Mouse (Mus musculus): ENCODE data around the gene Hoxb5.

The Hoxb5 gene

GRCm38 (mm10) chr11:96286739-96287385 lies 16.3 kb upstream of the Hoxb5 start:
- in situ Hi-C loops (cut with MboI, MseI): loop anchor here in 1 of 2 experiments (10.0 kb wide), 1 partner anchor 578 kb away; no protein-coding TSS in a partner anchor

DNA sequence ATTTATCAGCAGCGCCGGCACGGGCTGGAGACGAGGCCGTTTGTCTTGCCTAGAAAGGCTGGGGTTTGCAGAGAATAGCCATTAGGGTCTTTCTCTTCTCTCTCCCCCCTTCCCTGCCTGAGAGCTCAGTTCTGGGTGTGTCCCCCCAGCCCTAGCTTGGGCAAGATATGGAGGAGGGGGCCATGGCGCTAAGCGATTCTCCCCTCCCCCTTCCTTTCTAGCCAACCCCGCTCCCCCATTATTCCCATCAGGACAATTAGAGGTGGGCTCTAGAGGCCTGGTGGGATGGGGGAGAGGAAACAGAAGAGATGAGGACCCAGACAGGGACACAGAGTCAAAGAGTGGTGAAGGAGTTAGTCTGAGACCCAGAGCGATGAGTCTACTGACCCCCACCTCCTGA lies 15.7 kb upstream of the Hoxb5 start:
- in situ Hi-C loops (cut with MboI, MseI): loop anchor here in 1 of 2 experiments (10.0 kb wide), 1 partner anchor 577 kb away; no protein-coding TSS in a partner anchor

- in situ Hi-C loops (cut with MboI, MseI): loop anchor here in 1 of 2 experiments (10.0 kb wide), 1 partner anchor 576 kb away; no protein-coding TSS in a partner anchor
Measured at GRCm38 (mm10) chr11:96288455-96289221, 14.5 kb upstream of the Hoxb5 start.

DNA sequence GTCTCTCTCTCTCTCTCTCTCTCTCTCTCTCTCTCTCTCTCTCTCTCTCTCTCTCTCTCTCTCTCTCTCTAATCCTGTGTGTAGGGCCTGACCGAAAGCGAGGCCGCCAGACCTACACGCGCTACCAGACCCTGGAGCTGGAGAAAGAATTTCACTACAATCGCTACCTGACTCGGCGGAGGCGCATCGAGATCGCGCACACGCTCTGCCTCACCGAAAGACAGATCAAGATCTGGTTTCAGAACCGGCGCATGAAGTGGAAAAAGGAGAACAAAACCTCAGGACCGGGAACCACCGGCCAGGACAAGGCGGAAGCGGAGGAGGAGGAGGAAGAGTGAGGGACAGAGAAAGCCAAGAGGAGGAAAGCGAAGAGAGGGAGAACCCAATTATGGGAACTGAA lies 13.8 kb upstream of the Hoxb5 start:
- in situ Hi-C loops (cut with MboI, MseI): loop anchor here in 1 of 2 experiments (10.0 kb wide), 1 partner anchor 576 kb away; no protein-coding TSS in a partner anchor

GRCm38 (mm10) chr11:96289837-96290236 lies 13.3 kb upstream of the Hoxb5 start:
- in situ Hi-C loops (cut with MboI, MseI): loop anchor here in 1 of 2 experiments (10.0 kb wide), 1 partner anchor 575 kb away; no protein-coding TSS in a partner anchor

DNA sequence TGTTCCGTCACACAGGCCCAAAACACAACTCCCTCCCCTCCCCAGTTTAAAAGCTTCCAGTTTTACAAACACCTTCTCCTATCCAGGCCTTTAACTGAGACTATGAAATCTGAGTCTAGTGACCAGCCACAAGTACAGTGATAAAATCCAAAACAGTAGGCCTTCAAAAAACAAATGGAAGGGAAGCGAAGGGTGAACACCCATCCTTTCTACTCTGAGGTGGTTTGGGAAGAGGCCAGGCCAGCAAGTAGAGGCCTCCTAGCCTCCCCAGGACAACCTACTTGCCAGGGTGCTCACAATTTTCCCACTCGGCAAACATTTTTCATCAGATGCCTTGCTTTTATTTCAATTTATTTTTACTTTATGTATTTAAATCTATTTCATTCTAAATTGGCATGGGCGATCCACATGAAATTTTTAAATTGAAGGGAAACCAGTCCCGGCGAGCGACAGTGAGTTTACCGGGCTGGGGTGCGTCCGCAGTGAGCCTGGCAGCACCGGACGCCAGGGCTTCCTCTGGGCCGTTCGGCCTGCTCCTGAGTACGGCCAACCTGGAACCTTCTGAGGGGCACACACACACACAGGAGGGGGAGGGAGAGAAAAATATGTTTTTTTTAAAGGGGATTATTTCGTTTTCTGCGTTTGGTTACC lies 12.3 kb upstream of the Hoxb5 start:
- in situ Hi-C loops (cut with MboI, MseI): no loop called here

GRCm38 (mm10) chr11:96291681-96292564 lies 11.2 kb upstream of the Hoxb5 start, which contains the start of gene Hoxb6:
TSS of gene Hoxb6 (plus strand) at chr11:96292476.
- in situ Hi-C loops (cut with MboI, MseI): no loop called here

DNA sequence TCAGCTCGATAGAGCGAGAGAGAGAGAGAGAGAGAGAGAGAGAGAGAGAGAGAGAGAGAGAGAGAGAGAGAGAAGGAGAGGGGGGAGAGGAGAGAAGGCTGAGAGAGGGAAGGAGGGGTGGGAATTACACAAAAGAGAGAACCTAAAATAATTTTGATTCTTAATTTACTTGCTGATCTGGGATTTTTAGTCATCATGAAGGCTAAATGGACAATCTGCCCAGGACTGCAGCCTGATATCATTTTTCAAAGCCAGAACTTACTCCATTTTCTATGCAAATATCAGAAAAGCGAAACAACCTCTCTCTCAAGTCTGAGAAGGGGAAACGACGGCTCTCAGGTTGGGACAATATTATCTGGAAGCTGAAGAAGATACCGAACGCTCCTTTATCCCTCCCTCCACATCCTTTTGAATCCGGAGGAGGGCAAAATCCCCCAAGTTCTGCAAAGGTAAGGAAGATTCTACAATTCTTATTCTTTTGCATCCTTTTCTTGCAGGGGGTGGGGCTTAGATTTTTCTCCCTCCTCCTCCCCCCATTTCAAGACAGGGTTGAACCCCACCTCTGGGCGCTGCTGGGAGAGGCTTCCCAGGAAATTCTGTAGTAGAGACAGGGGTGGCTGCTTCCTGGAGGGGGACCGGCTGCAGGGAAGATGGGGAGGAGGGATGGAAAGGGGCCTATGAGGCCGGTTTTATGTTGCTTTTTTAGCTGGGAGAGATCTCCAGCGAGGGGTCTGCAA lies 10.4 kb upstream of the Hoxb5 start:
- in situ Hi-C loops (cut with MboI, MseI): no loop called here

DNA sequence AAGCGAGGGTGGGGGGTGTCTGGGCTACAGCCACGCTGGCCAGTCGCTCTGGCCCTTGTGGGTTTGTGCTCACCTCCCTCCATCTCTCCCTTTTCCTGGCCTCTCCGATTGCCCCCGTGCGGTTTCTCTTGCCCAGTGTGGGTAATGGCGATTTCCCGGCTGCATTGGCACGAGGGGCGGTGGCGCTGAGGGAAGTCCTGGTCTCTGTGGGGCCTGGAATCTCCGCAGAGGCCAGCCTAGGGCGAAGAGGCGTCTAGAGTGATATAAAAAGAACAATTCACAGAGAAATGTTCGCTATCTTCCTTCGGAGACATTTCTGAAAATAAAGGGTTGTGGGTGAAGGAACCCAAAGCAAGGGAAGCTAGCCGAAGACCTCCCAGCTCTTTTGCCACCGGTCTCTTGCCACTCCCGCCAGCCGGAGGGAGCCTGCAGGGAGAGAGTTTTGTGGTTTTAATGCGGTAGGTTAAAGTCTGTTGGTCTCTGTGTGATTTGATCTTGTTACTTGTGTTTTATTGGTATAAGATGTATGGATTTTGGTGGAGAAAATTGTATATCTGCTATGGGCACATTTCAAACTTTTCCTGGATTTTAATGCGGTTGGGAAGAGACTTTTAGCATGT lies 9.7 kb upstream of the Hoxb5 start:
- in situ Hi-C loops (cut with MboI, MseI): no loop called here

DNA sequence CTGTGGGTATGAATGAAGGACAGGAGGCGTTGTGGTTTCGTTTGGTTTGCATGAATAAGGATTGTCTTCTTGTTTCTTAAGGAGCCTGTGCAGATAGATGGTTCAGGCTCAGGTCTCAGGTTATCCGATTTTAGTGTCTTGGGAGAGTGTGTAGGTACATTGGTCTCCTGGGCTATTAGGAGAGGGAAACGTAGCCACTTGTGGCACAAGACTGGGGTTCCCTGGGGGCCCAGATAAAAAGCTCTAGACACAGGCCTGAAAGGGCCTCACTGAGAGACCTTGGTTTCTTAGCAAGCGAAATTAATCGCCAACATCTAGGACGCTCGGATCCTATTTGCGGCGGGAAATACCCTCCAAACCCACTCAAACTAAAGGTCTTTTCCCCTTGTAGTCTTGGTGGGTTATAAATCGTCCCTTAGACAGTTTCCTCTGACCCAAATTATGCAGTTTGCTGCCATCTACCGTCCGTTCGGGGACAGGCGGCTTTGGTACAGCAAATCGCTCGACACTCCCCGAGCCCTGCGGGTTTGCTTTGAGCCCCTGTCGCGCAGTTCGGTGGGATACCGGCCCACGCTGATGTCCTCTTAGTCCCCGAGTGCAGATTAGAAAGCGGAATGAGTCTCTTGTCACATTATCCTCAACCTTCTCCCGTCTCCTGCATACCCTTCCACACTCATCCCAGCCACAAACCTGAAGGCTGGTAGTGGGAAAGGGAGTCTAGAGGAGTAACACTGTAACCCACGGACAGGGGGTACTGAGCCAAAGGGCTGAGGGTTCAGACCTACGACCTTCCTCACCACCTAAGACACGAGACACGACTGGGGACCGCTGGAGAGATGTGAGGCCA lies 8.7 kb upstream of the Hoxb5 start:
- in situ Hi-C loops (cut with MboI, MseI): no loop called here

DNA sequence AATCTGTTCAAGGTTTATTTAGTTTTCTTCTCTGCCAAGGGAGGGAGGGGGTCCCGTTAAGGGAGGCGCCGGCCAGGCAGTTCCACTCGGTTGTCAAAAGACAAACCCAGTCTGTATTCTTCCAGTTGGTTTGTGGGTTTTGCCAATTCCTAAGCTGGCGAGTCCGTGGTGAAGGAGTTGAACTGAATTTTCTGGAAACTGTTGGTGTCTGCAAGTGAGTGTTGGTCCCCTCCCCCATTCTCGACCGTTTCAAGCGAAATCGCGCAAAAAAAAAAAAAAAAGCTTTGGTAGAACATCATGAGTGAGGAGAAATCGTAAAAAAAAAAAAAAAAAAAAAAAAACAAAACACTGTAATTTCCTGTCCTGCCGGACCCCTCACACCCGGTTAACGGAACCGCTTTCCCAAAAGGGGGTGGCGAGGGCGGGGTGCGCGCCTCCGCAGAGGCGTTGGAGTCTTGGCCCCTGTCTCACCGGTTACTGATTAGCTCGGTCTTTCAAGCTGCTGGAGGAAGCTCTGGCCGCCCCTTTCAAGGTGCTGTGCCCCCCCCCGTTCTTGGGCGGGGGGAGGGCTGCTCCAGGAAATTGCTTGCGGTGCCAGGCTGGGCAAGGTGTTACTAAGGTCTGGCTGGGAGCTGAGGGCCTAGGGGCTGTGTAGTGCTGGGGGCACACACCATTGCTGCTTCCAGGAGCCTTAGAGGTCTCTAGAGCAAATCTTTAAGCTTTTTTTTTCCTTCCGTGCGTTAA lies 7.9 kb upstream of the Hoxb5 start:
- in situ Hi-C loops (cut with MboI, MseI): no loop called here

DNA sequence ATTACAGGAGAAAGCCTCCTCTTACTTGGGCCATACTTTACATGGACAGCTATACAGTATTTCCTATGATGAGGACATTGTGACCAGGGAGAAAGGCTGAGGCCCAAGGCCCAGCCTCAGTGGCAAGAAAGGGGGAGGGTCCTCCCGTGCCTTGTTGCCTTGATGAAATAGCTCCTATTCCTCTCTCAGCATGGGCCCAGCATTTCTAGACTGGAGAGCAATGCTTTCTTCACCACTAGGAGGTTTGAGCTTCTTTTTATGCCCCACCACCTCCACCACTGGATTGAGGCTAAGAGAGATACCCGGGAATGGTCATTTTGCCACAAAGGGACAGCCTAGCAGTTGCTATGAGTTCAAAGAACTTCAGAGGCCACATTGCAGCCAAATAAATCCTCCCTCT lies 6.1 kb upstream of the Hoxb5 start:
- in situ Hi-C loops (cut with MboI, MseI): no loop called here

GRCm38 (mm10) chr11:96297428-96297827 lies 5.7 kb upstream of the Hoxb5 start:
- in situ Hi-C loops (cut with MboI, MseI): no loop called here

DNA sequence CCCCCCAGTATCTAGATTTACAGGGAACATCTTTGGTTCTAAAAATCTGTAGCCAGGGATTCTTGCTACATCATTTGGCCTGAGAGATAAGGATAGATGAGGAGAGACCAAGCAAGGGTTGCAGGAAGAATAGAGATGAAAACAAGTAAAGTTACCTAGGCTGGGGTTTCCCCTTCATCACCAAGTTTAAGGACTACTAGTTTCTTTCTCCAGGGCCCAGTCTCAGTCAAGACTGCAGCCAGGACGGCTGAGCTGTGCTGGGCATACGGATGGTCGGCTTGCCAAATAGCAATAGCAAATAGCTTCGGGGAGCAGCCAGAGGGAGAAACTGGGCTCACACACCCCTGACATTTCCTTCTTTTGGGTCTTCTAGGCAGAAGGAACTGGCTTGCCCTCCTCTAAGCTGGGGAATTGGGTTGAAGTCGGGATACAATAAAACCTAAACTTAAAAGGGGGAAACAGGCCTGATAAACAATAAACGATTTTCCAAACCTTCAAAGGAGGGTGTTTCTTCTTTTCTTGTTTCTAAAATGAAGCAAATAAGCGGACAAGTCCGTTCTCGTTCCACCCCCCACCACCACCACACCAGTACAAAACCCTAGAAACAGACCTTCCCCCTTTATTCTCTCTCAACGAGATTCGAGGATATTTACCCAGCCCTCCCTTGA lies 5.0 kb upstream of the Hoxb5 start:
- in situ Hi-C loops (cut with MboI, MseI): no loop called here

- in situ Hi-C loops (cut with MboI, MseI): no loop called here
Measured at GRCm38 (mm10) chr11:96298895-96299667, 4.1 kb upstream of the Hoxb5 start.

- in situ Hi-C loops (cut with MboI, MseI): loop anchor here (5.0 to 25.0 kb wide), 4 partner anchors 253 to 1525 kb away; no protein-coding TSS in a partner anchor
Measured at GRCm38 (mm10) chr11:96299781-96300180, 3.4 kb upstream of the Hoxb5 start.
